Mouse (Mus musculus) thymus, postnatal 25 days (tissue): ENCODE measurements around the gene Fam198b.

Experiments
- DNase-seq: peaks from one replicate; pipeline ENCODE4 v3.0.0; 2022

The Fam198b gene

GRCm38 (mm10) chr3:79984542-79984941 lies 100.2 kb downstream of the Fam198b start:
- no peak for DNase-seq

GRCm38 (mm10) chr3:79989250-79989649 lies 104.9 kb downstream of the Fam198b start:
- no peak for DNase-seq

GRCm38 (mm10) chr3:79989911-79990310 lies 105.6 kb downstream of the Fam198b start:
- no peak for DNase-seq

GRCm38 (mm10) chr3:79990480-79990879 lies 106.1 kb downstream of the Fam198b start:
- no peak for DNase-seq

GRCm38 (mm10) chr3:79994029-79994539 lies 109.8 kb downstream of the Fam198b start:
- no peak for DNase-seq

GRCm38 (mm10) chr3:79995726-79996125 lies 111.4 kb downstream of the Fam198b start:
- DNase-seq = no peak
